Mouse (Mus musculus): ENCODE data around the gene Lrrfip2. TPM values are rescaled to one million over a fixed set of nuclear protein-coding genes. Genes with fewer than 3 reads are reported as not detected.

The Lrrfip2 gene
- polyA plus RNA-seq, 1 experiment from 2014 or later: 42.1 TPM

- H3K4me2 ChIP-seq (ENCODE audit: low read depth, low read length): no peak overlapping the region
- no peak for ATAC-seq (ENCODE audit: low read depth)
- H3K4me1 ChIP-seq (replicated peaks; ENCODE audit: control insufficient read depth, insufficient read depth, low read length): no peaks in the 10 kb centered on the region; the same call in 1 of the 2 replicates
- no peaks in the 10 kb centered on the region for H3K9me3 ChIP-seq (ENCODE audit: control insufficient read depth, low read length)
- no peak overlapping the region for H3K27ac ChIP-seq (ENCODE audit: low read length)
- H3K9ac ChIP-seq (ENCODE audit: low read length): no peak overlapping the region
- no peaks in the 10 kb centered on the region for H3K36me3 ChIP-seq (ENCODE audit: control insufficient read depth, insufficient read depth, low read length)
- H3K4me3 ChIP-seq (ENCODE audit: low read length): no peak overlapping the region
- 86% methylated on average over 3 of the region's 3 CpGs for WGBS
- no peaks in the 10 kb centered on the region for H3K27me3 ChIP-seq (ENCODE audit: control insufficient read depth, insufficient read depth, low read depth, low read length)
These were observed 17.0 kb upstream of the Lrrfip2 start for GRCm38 (mm10) chr9:111100406-111100805.

GRCm38 (mm10) chr9:111103293-111103692 lies 14.1 kb upstream of the Lrrfip2 start:
- Histone ChIP-seq H3K4me2 (ENCODE audit: low read depth, low read length) (no peak overlapping the region), H3K27me3 (ENCODE audit: control insufficient read depth, insufficient read depth, low read depth, low read length) (no peaks in the 10 kb centered on the region), H3K36me3 (ENCODE audit: control insufficient read depth, insufficient read depth, low read length) (no peaks in the 10 kb centered on the region), H3K4me1 (replicated peaks; ENCODE audit: control insufficient read depth, insufficient read depth, low read length) (no peaks in the 10 kb centered on the region), H3K4me3 (ENCODE audit: low read length) (no peak overlapping the region), H3K9ac (ENCODE audit: low read length) (no peak overlapping the region), H3K27ac (ENCODE audit: low read length) (no peak overlapping the region), H3K9me3 (ENCODE audit: control insufficient read depth, low read length) (no peaks in the 10 kb centered on the region)
- 81% methylated on average over 5 of the region's 5 CpGs for WGBS
- no peak for ATAC-seq (ENCODE audit: low read depth)

- Histone ChIP-seq H3K4me2 (ENCODE audit: low read depth, low read length) (no peak overlapping the region), H3K4me1 (replicated peaks; ENCODE audit: control insufficient read depth, insufficient read depth, low read length) (no peaks in the 10 kb centered on the region), H3K4me3 (ENCODE audit: low read length) (no peak overlapping the region), H3K36me3 (ENCODE audit: control insufficient read depth, insufficient read depth, low read length) (no peaks in the 10 kb centered on the region), H3K9me3 (ENCODE audit: control insufficient read depth, low read length) (no peaks in the 10 kb centered on the region), H3K9ac (ENCODE audit: low read length) (no peak overlapping the region), H3K27ac (ENCODE audit: low read length) (no peak overlapping the region), H3K27me3 (ENCODE audit: control insufficient read depth, insufficient read depth, low read depth, low read length) (no peaks in the 10 kb centered on the region)
- no peak for ATAC-seq (ENCODE audit: low read depth)
- WGBS: 77% methylated on average over 5 of the region's 5 CpGs
These were observed 13.5 kb upstream of the Lrrfip2 start for GRCm38 (mm10) chr9:111103893-111104292.

GRCm38 (mm10) chr9:111107863-111108262 lies 9.5 kb upstream of the Lrrfip2 start:
- no peak overlapping the region for H3K9ac ChIP-seq (ENCODE audit: low read length)
- H3K27ac ChIP-seq (ENCODE audit: low read length): no peak overlapping the region
- no peaks in the 10 kb centered on the region for H3K27me3 ChIP-seq (ENCODE audit: control insufficient read depth, insufficient read depth, low read depth, low read length)
- H3K9me3 ChIP-seq (ENCODE audit: control insufficient read depth, low read length): no peaks in the 10 kb centered on the region
- no peak overlapping the region for H3K4me2 ChIP-seq (ENCODE audit: low read depth, low read length)
- ATAC-seq (ENCODE audit: low read depth): no peak
- 50% methylated on average over 3 of the region's 3 CpGs for WGBS
- no peaks in the 10 kb centered on the region for H3K36me3 ChIP-seq (ENCODE audit: control insufficient read depth, insufficient read depth, low read length)
- H3K4me3 ChIP-seq (ENCODE audit: low read length): no peak overlapping the region
- H3K4me1 ChIP-seq (replicated peaks; ENCODE audit: control insufficient read depth, insufficient read depth, low read length): no peaks in the 10 kb centered on the region

GRCm38 (mm10) chr9:111117794-111118251 lies 431 bp downstream of the Lrrfip2 start:
- Histone ChIP-seq H3K36me3 (ENCODE audit: control insufficient read depth, insufficient read depth, low read length) (no peaks in the 10 kb centered on the region), H3K4me3 (ENCODE audit: low read length) (peak overlapping the region; percentile 72), H3K9ac (ENCODE audit: low read length) (peak overlapping the region; percentile 87), H3K9me3 (ENCODE audit: control insufficient read depth, low read length) (no peaks in the 10 kb centered on the region), H3K4me2 (ENCODE audit: low read depth, low read length) (peak overlapping the region; percentile 84), H3K4me1 (replicated peaks; ENCODE audit: control insufficient read depth, insufficient read depth, low read length) (peaks cover 21% of the 10 kb centered on the region), H3K27ac (ENCODE audit: low read length) (peak overlapping the region; percentile 76), H3K27me3 (ENCODE audit: control insufficient read depth, insufficient read depth, low read depth, low read length) (no peaks in the 10 kb centered on the region)
- under 1% methylated on average over 56 of the region's 56 CpGs for WGBS
- ATAC-seq (ENCODE audit: low read depth): peak; percentile 94

GRCm38 (mm10) chr9:111118252-111118890 lies 979 bp downstream of the Lrrfip2 start:
- Histone ChIP-seq H3K9ac (ENCODE audit: low read length) (peak overlapping the region; percentile 87), H3K36me3 (ENCODE audit: control insufficient read depth, insufficient read depth, low read length) (no peaks in the 10 kb centered on the region), H3K4me1 (replicated peaks; ENCODE audit: control insufficient read depth, insufficient read depth, low read length) (peaks cover 21% of the 10 kb centered on the region), H3K27ac (ENCODE audit: low read length) (peak overlapping the region; percentile 76), H3K27me3 (ENCODE audit: control insufficient read depth, insufficient read depth, low read depth, low read length) (no peaks in the 10 kb centered on the region), H3K4me3 (ENCODE audit: low read length) (peak overlapping the region; percentile 72), H3K9me3 (ENCODE audit: control insufficient read depth, low read length) (no peaks in the 10 kb centered on the region), H3K4me2 (ENCODE audit: low read depth, low read length) (peak overlapping the region; percentile 84)
- WGBS: 0% methylated on average over 42 of the region's 52 CpGs
- ATAC-seq (ENCODE audit: low read depth): peak; percentile 83

GRCm38 (mm10) chr9:111118891-111119441 lies 1.6 kb downstream of the Lrrfip2 start:
- H3K27ac ChIP-seq (ENCODE audit: low read length): peak overlapping the region; percentile 76
- no peaks in the 10 kb centered on the region for H3K36me3 ChIP-seq (ENCODE audit: control insufficient read depth, insufficient read depth, low read length)
- no peak for ATAC-seq (ENCODE audit: low read depth)
- H3K9ac ChIP-seq (ENCODE audit: low read length): peak overlapping the region; percentile 87
- peak overlapping the region; percentile 72 for H3K4me3 ChIP-seq (ENCODE audit: low read length)
- peaks cover 21% of the 10 kb centered on the region for H3K4me1 ChIP-seq (replicated peaks; ENCODE audit: control insufficient read depth, insufficient read depth, low read length)
- no peaks in the 10 kb centered on the region for H3K9me3 ChIP-seq (ENCODE audit: control insufficient read depth, low read length)
- peak overlapping the region; percentile 84 for H3K4me2 ChIP-seq (ENCODE audit: low read depth, low read length)
- no peaks in the 10 kb centered on the region for H3K27me3 ChIP-seq (ENCODE audit: control insufficient read depth, insufficient read depth, low read depth, low read length)
- WGBS: 3% methylated on average over 17 of the region's 17 CpGs

- Histone ChIP-seq H3K27ac (ENCODE audit: low read length) (no peak overlapping the region), H3K27me3 (ENCODE audit: control insufficient read depth, insufficient read depth, low read depth, low read length) (no peaks in the 10 kb centered on the region), H3K4me3 (ENCODE audit: low read length) (no peak overlapping the region), H3K9ac (ENCODE audit: low read length) (no peak overlapping the region), H3K9me3 (ENCODE audit: control insufficient read depth, low read length) (no peaks in the 10 kb centered on the region), H3K4me1 (replicated peaks; ENCODE audit: control insufficient read depth, insufficient read depth, low read length) (peaks cover 13% of the 10 kb centered on the region), H3K36me3 (ENCODE audit: control insufficient read depth, insufficient read depth, low read length) (no peaks in the 10 kb centered on the region), H3K4me2 (ENCODE audit: low read depth, low read length) (no peak overlapping the region)
- no peak for ATAC-seq (ENCODE audit: low read depth)
- 30% methylated on average over 5 of the region's 5 CpGs for WGBS
These were observed 5.1 kb downstream of the Lrrfip2 start for GRCm38 (mm10) chr9:111122446-111122845.

- 50% methylated on average over 2 of the region's 2 CpGs for WGBS
These were observed 5.9 kb downstream of the Lrrfip2 start for GRCm38 (mm10) chr9:111123336-111123735.

More at GRCm38 (mm10) chr9:111123336-111123735, 5.9 kb downstream of the Lrrfip2 start:
- H3K27me3 ChIP-seq (ENCODE audit: control insufficient read depth, insufficient read depth, low read depth, low read length): no peaks in the 10 kb centered on the region
- peaks cover 12% of the 10 kb centered on the region; the same call in 1 of the 2 replicates for H3K4me1 ChIP-seq (replicated peaks; ENCODE audit: control insufficient read depth, insufficient read depth, low read length)
- no peaks in the 10 kb centered on the region for H3K9me3 ChIP-seq (ENCODE audit: control insufficient read depth, low read length)
- no peaks in the 10 kb centered on the region for H3K36me3 ChIP-seq (ENCODE audit: control insufficient read depth, insufficient read depth, low read length)
- no peak overlapping the region for H3K4me3 ChIP-seq (ENCODE audit: low read length)
- ATAC-seq (ENCODE audit: low read depth): no peak
- H3K9ac ChIP-seq (ENCODE audit: low read length): no peak overlapping the region
- H3K27ac ChIP-seq (ENCODE audit: low read length): no peak overlapping the region
- no peak overlapping the region for H3K4me2 ChIP-seq (ENCODE audit: low read depth, low read length)
